Mouse (Mus musculus) hindbrain, embryonic 10.5 days (tissue): ENCODE data around the gene Nceh1. TPM values are rescaled to one million over a fixed set of nuclear protein-coding genes. Genes with fewer than 3 reads are reported as not detected.

Source experiments
- DNase-seq: peaks from one replicate; pipeline ENCODE4 v3.0.0-alpha.2; 2017; ENCODE audit warnings: low spot score
- H3K27ac ChIP-seq: fragments of 300-500 bp; sonication (generic); 2 replicates; pipeline ENCODE4 v1.5.1; 2016; ENCODE audit warnings: mild to moderate bottlenecking, moderate library complexity
- H3K27me3 ChIP-seq: fragments of 300-500 bp; sonication (generic); 2 replicates; pipeline ENCODE4 v1.6.1; 2016; ENCODE audit warnings: mild to moderate bottlenecking; ENCODE audit not compliant: poor library complexity, insufficient read depth, severe bottlenecking
- H3K36me3 ChIP-seq: fragments of 300-500 bp; sonication (generic); 2 replicates; pipeline ENCODE4 v1.6.1; 2016; ENCODE audit warnings: mild to moderate bottlenecking, moderate library complexity
- H3K4me1 ChIP-seq: fragments of 300-500 bp; sonication (generic); replicated peaks from 2 replicates; pipeline ENCODE4 v1.6.1; 2016; ENCODE audit warnings: mild to moderate bottlenecking
- H3K4me3 ChIP-seq: fragments of 300-500 bp; sonication (generic); 2 replicates; pipeline ENCODE4 v1.5.1; 2016; ENCODE audit warnings: mild to moderate bottlenecking, moderate library complexity
- H3K9me3 ChIP-seq: fragments of 300-500 bp; sonication (generic); 2 replicates; pipeline ENCODE4 v1.6.1; 2016; ENCODE audit warnings: mild to moderate bottlenecking, moderate library complexity
- WGBS: fragments of 180-500 bp; shearing (Covaris S2); methylation state at CpG from one replicate; pipeline ENCODE4 v1.1.7; 2016; 5-methylcytosine and 5-hydroxymethylcytosine counted together
- polyA plus RNA-seq: library from polyadenylated mRNA; unstranded; fragments of >200 nt; fragmentation: Nextera tagmentation; extraction: Ambion mirVana; gene quantifications from 2 replicates; pipeline ENCODE4 v1.2.1, GENCODE M21; 2016

Gene Nceh1
- polyA plus RNA-seq, 1 experiment from 2014 or later, result 3.3 TPM

- Histone ChIP-seq H3K27ac (no peak overlapping the region), H3K9me3 (no peaks in the 10 kb centered on the region), H3K27me3 (no peaks in the 10 kb centered on the region), H3K36me3 (no peaks in the 10 kb centered on the region), H3K4me1 (no peaks in the 10 kb centered on the region), H3K4me3 (no peak overlapping the region)
- no peak for DNase-seq
- 81% methylated on average over 7 of the region's 7 CpGs for WGBS
Observed at GRCm38 (mm10) chr3:27217331-27217730, 34.6 kb downstream of the Nceh1 start.

GRCm38 (mm10) chr3:27218604-27219003 is 35.8 kb downstream of the Nceh1 start:
- DNase-seq, result no peak
- H3K4me3 ChIP-seq, result no peak overlapping the region
- no peaks in the 10 kb centered on the region for H3K27me3 ChIP-seq
- H3K36me3 ChIP-seq, result no peaks in the 10 kb centered on the region
- no peaks in the 10 kb centered on the region for H3K4me1 ChIP-seq
- H3K27ac ChIP-seq, result no peak overlapping the region
- no peaks in the 10 kb centered on the region for H3K9me3 ChIP-seq
- 90% methylated on average over 5 of the region's 5 CpGs for WGBS

- H3K27me3 ChIP-seq, result no peaks in the 10 kb centered on the region
- no peaks in the 10 kb centered on the region for H3K36me3 ChIP-seq
- no peak overlapping the region for H3K4me3 ChIP-seq
- no peak overlapping the region for H3K27ac ChIP-seq
- no peaks in the 10 kb centered on the region for H3K4me1 ChIP-seq
- no peaks in the 10 kb centered on the region for H3K9me3 ChIP-seq
- no peak for DNase-seq
- 86% methylated on average over 2 of the region's 2 CpGs for WGBS
Observed at GRCm38 (mm10) chr3:27222052-27222451, 39.3 kb downstream of the Nceh1 start.

DNA sequence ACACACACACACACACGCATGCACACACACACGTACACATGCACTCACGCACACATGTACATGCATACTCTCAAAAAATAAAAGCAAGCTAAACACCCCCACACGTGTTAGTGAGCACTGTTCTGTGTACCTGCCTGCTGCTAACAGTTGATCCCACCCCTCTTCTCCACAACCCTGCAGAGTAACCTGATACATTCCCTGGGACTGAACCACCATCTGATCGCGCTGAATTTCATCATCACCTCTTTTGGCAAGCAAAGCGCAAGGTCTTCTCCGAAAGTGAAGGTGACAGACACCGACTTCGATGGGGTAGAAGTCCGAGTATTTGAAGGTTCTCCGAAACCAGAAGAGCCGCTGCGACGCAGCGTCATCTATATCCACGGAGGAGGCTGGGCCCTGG is 39.7 kb downstream of the Nceh1 start:
- no peaks in the 10 kb centered on the region for H3K9me3 ChIP-seq
- 84% methylated on average over 17 of the region's 17 CpGs for WGBS
- no peaks in the 10 kb centered on the region for H3K36me3 ChIP-seq
- no peaks in the 10 kb centered on the region for H3K4me1 ChIP-seq
- DNase-seq, result no peak
- no peak overlapping the region for H3K4me3 ChIP-seq
- no peak overlapping the region for H3K27ac ChIP-seq
- H3K27me3 ChIP-seq, result no peaks in the 10 kb centered on the region

GRCm38 (mm10) chr3:27227629-27228453 is 45.1 kb downstream of the Nceh1 start:
- no peaks in the 10 kb centered on the region for H3K9me3 ChIP-seq
- no peak for DNase-seq
- WGBS, result 85% methylated on average over 3 of the region's 3 CpGs
- H3K4me3 ChIP-seq, result no peak overlapping the region
- no peak overlapping the region for H3K27ac ChIP-seq
- H3K36me3 ChIP-seq, result no peaks in the 10 kb centered on the region
- H3K4me1 ChIP-seq, result no peaks in the 10 kb centered on the region
- no peaks in the 10 kb centered on the region for H3K27me3 ChIP-seq

GRCm38 (mm10) chr3:27228530-27229309 is 46.0 kb downstream of the Nceh1 start:
- H3K9me3 ChIP-seq, result no peaks in the 10 kb centered on the region
- no peak overlapping the region for H3K4me3 ChIP-seq
- H3K27ac ChIP-seq, result no peak overlapping the region
- H3K4me1 ChIP-seq, result no peaks in the 10 kb centered on the region
- WGBS, result 80% methylated on average over 11 of the region's 11 CpGs
- H3K36me3 ChIP-seq, result no peaks in the 10 kb centered on the region
- no peaks in the 10 kb centered on the region for H3K27me3 ChIP-seq
- no peak for DNase-seq

GRCm38 (mm10) chr3:27233361-27233760 is 50.6 kb downstream of the Nceh1 start:
- Histone ChIP-seq H3K9me3 (no peaks in the 10 kb centered on the region), H3K27me3 (no peaks in the 10 kb centered on the region), H3K27ac (no peak overlapping the region), H3K36me3 (no peaks in the 10 kb centered on the region), H3K4me3 (no peak overlapping the region), H3K4me1 (no peaks in the 10 kb centered on the region)
- 86% methylated on average over 4 of the region's 4 CpGs for WGBS
- no peak for DNase-seq

GRCm38 (mm10) chr3:27233841-27234240 is 51.1 kb downstream of the Nceh1 start:
- Histone ChIP-seq H3K4me1 (no peaks in the 10 kb centered on the region), H3K9me3 (no peaks in the 10 kb centered on the region), H3K36me3 (no peaks in the 10 kb centered on the region), H3K27ac (no peak overlapping the region), H3K4me3 (no peak overlapping the region), H3K27me3 (no peaks in the 10 kb centered on the region)
- no peak for DNase-seq
- 93% methylated on average over 6 of the region's 6 CpGs for WGBS

GRCm38 (mm10) chr3:27234976-27235375 is 52.2 kb downstream of the Nceh1 start:
- no peak for DNase-seq

GRCm38 (mm10) chr3:27237226-27237625 is 54.5 kb downstream of the Nceh1 start:
- no peak for DNase-seq
- WGBS, result 18% methylated on average over 2 of the region's 2 CpGs
- peaks cover 8% of the 10 kb centered on the region; the same call in 1 of the 2 replicates for H3K36me3 ChIP-seq

More at GRCm38 (mm10) chr3:27234976-27235375, 52.2 kb downstream of the Nceh1 start:
- no peaks in the 10 kb centered on the region for H3K4me1 ChIP-seq
- no peaks in the 10 kb centered on the region for H3K27me3 ChIP-seq
- 73% methylated on average over 1 of the region's 1 CpGs for WGBS
- H3K36me3 ChIP-seq, result no peaks in the 10 kb centered on the region
- no peak overlapping the region for H3K4me3 ChIP-seq
- H3K9me3 ChIP-seq, result no peaks in the 10 kb centered on the region
- H3K27ac ChIP-seq, result no peak overlapping the region

GRCm38 (mm10) chr3:27238563-27238962 is 55.8 kb downstream of the Nceh1 start:
- no peaks in the 10 kb centered on the region for H3K4me1 ChIP-seq
- 79% methylated on average over 5 of the region's 5 CpGs for WGBS
- no peak overlapping the region for H3K27ac ChIP-seq
- H3K36me3 ChIP-seq, result peaks cover 8% of the 10 kb centered on the region; the same call in 1 of the 2 replicates
- no peak for DNase-seq
- no peaks in the 10 kb centered on the region for H3K9me3 ChIP-seq
- H3K27me3 ChIP-seq, result no peaks in the 10 kb centered on the region
- no peak overlapping the region for H3K4me3 ChIP-seq

More at GRCm38 (mm10) chr3:27237226-27237625, 54.5 kb downstream of the Nceh1 start:
- Histone ChIP-seq H3K27me3 (no peaks in the 10 kb centered on the region), H3K9me3 (no peaks in the 10 kb centered on the region), H3K4me1 (no peaks in the 10 kb centered on the region), H3K4me3 (no peak overlapping the region), H3K27ac (no peak overlapping the region)

DNA sequence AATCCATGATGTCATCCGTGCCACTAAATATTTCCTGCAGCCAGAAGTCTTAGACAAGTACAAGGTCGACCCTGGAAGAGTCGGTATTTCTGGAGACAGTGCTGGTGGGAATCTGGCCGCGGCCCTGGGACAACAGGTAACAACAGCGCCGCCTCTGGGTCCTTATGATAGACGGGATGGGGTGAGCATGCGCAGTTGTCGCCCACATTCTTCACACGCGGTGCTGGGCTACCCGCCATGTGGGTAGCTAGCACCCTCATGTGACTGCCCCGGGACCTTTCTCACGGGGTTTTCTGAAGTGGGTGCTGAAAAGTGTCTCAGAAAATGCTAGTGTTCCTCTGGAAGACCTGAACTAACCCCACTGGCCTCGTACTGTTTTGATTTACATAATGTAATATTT is 56.8 kb downstream of the Nceh1 start:
- Histone ChIP-seq H3K27me3 (no peaks in the 10 kb centered on the region), H3K4me3 (no peak overlapping the region), H3K27ac (no peak overlapping the region), H3K9me3 (no peaks in the 10 kb centered on the region), H3K4me1 (no peaks in the 10 kb centered on the region), H3K36me3 (peaks cover 8% of the 10 kb centered on the region; the same call in 1 of the 2 replicates)
- no peak for DNase-seq
- 91% methylated on average over 16 of the region's 16 CpGs for WGBS

- no peaks in the 10 kb centered on the region for H3K9me3 ChIP-seq
- no peaks in the 10 kb centered on the region for H3K27me3 ChIP-seq
- no peak overlapping the region for H3K4me3 ChIP-seq
- no peak overlapping the region for H3K27ac ChIP-seq
- DNase-seq, result no peak
- H3K4me1 ChIP-seq, result no peaks in the 10 kb centered on the region
- 93% methylated on average over 9 of the region's 9 CpGs for WGBS
- H3K36me3 ChIP-seq, result peaks cover 8% of the 10 kb centered on the region; the same call in 1 of the 2 replicates
Observed at GRCm38 (mm10) chr3:27241864-27242263, 59.1 kb downstream of the Nceh1 start.
